Mouse (Mus musculus): Measurements from ENCODE around the gene Gak. TPM values are rescaled to one million over a fixed set of nuclear protein-coding genes. Genes with fewer than 3 reads are reported as not detected.

The Gak gene
- total RNA-seq (2012; rRNA removed), result 44.8 and 49.1 TPM in 2 replicates

DNA sequence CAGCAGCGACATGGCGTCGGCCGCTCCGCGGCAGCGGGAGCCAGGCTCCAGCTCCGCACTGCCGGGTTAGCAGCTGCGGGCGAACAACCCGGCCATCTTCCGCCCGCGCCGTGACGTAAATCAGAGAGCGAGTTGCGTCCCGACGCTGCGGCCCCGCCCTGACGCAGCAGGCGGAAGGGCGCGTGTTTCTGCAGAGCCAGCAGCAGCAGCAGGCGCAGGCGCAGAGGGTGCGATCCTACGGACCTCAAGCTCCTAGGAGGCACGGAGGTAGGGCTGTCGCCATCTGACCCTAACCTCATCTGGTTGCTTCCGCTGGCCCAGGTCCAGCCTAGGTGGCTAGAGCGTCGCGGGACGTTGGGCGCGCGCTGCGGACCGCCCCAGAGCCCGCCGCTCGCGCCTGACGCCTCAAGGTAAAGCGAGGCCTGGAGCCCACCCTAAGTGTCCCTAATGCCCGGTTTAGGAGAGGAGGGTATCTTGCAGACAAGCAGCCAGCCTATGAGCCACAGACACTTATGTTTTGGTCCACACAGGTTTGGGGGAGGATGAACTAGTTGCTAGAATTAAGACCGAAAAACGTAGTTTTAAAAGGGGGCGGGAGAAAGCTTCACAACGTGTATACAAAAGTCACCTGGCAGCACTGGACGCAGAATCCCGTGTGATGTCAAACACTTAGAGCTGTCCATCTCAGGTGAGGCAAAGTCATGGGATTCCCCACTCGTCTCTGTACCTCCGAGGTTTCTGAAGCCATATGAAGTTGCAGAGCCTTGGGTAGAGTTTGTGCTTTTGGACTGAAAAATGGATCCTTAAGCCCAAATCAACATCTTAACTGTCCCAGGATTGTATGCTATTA is at the start of gene Gak, which contains the start of gene Tmem175:
Gene Gak, minus strand, starts transcription at position 122 of the 850 bp plus-strand sequence.
Gene Tmem175, plus strand, starts transcription at position 137 of the 850 bp plus-strand sequence.
- H3K4me1 ChIP-seq (ENCODE audit: control insufficient read depth in 2 of 2, insufficient read depth in 2 of 2, low read length in 2 of 2, poor library complexity in 1 of 2), result no peaks in the 10 kb centered on the region
- peak; percentile 89 for DNase-seq (ENCODE audit: low read depth, low spot score)
- no peaks in the 10 kb centered on the region for H3K36me3 ChIP-seq (ENCODE audit: control insufficient read depth, insufficient read depth, low read length, poor library complexity, severe bottlenecking)
- TF ChIP-seq ZC3H11A (IDR thresholded peaks at IDR 0.05; ENCODE audit: borderline replicate concordance, low read depth, low read length), result no peak
- TF ChIP-seq HCFC1 (IDR thresholded peaks at IDR 0.05; ENCODE audit: borderline replicate concordance, insufficient read depth, low read length), result no peak
- TF ChIP-seq MAFK (IDR thresholded peaks at IDR 0.05; ENCODE audit: insufficient read depth, low read depth, low read length), result peak; percentile 91
- no peak for TF ChIP-seq CHD2 (IDR thresholded peaks at IDR 0.05; ENCODE audit: low read depth, low read length)
- no peaks in the 10 kb centered on the region for H3K9me3 ChIP-seq (ENCODE audit: control insufficient read depth, insufficient read depth, low read depth, low read length)
- peak within 1 kb of the TSS; percentile 87 to 93 for H3K4me3 ChIP-seq (ENCODE audit: insufficient read depth in 1 of 2, low read depth in 1 of 2, low read length in 2 of 2, poor library complexity in 1 of 2, severe bottlenecking in 1 of 2)
- in situ Hi-C loops (cut with MboI; ENCODE audit: low sequenced_read_pairs in 2 of 2, unreplicated experiment in 2 of 2), result no loop called here
- peak within 1 kb of the TSS; percentile 16; the same call in 1 of the 2 replicates for H3K27ac ChIP-seq (ENCODE audit: insufficient read depth, low read depth, low read length, poor library complexity, severe bottlenecking)
- H3K9ac ChIP-seq (ENCODE audit: insufficient read depth, low read depth, low read length, poor library complexity, severe bottlenecking), result peak within 1 kb of the TSS; percentile 92

- H3K4me1 ChIP-seq (ENCODE audit: control insufficient read depth in 2 of 2, insufficient read depth in 2 of 2, low read length in 2 of 2, poor library complexity in 1 of 2), result peaks cover 0 to 12% of the 10 kb centered on the region in 2 experiments; a peak in 2 of 4 replicates
- DNase-seq (ENCODE audit: low read depth, low spot score), result no peak
- H3K36me3 ChIP-seq (ENCODE audit: control insufficient read depth, insufficient read depth, low read length, poor library complexity, severe bottlenecking), result no peaks in the 10 kb centered on the region
- H3K9me3 ChIP-seq (ENCODE audit: control insufficient read depth, insufficient read depth, low read depth, low read length), result no peaks in the 10 kb centered on the region
- H3K9ac ChIP-seq (ENCODE audit: insufficient read depth, low read depth, low read length, poor library complexity, severe bottlenecking), result no peak overlapping the region
- H3K27ac ChIP-seq (ENCODE audit: insufficient read depth, low read depth, low read length, poor library complexity, severe bottlenecking), result no peak overlapping the region
- in situ Hi-C loops (cut with MboI; ENCODE audit: low sequenced_read_pairs in 2 of 2, unreplicated experiment in 2 of 2), result no loop called here
- TF ChIP-seq HCFC1 (IDR thresholded peaks at IDR 0.05; ENCODE audit: borderline replicate concordance, insufficient read depth, low read length) (no peak), ZNF384 (IDR thresholded peaks at IDR 0.05; ENCODE audit: low read depth, low read length) (no peak), MAFK (IDR thresholded peaks at IDR 0.05; ENCODE audit: insufficient read depth, low read depth, low read length) (no peak), CHD2 (IDR thresholded peaks at IDR 0.05; ENCODE audit: low read depth, low read length) (no peak), ZC3H11A (IDR thresholded peaks at IDR 0.05; ENCODE audit: borderline replicate concordance, low read depth, low read length) (no peak)
- H3K4me3 ChIP-seq (ENCODE audit: insufficient read depth in 1 of 2, low read depth in 1 of 2, low read length in 2 of 2, poor library complexity in 1 of 2, severe bottlenecking in 1 of 2), result no peak overlapping the region
Observed at GRCm38 (mm10) chr5:108678296-108678854, 48.8 kb upstream of the Gak start.

DNA sequence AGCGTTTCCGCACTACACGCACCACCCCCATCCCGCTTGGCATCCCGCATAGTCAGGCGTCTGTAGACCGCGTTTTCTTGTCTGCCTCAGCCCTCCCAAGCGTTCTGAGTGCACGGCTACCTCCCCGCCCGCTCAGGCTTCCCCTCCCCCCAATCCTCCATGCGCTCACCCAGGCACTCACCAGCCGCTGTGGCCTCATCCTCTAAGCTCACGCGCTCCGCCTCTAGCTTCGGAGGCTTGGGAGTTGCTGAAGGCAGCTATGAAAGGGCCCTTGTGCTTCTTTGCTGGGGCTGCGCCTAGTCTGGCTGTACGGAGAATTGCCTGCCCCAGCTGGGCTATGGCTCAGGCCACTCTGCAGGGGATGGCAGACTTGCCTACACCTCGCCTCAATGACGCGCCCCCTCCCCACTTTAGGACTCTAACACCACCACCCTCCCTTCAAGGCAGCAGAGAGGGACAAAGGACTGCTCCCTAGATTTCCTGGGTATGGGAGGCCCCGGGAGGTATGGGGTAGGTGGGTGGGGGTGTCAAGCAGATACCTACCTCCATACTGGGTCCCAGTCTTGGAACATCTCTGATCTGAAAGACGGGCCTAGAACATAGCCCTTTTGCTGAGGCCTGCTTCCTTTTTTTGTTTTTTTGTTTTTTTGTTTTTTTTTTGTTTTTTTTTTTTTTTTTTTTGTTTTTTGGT is 48.2 kb upstream of the Gak start:
- TF ChIP-seq CHD2 (IDR thresholded peaks at IDR 0.05; ENCODE audit: low read depth, low read length) (no peak), ZNF384 (IDR thresholded peaks at IDR 0.05; ENCODE audit: low read depth, low read length) (no peak), HCFC1 (IDR thresholded peaks at IDR 0.05; ENCODE audit: borderline replicate concordance, insufficient read depth, low read length) (no peak), MAFK (IDR thresholded peaks at IDR 0.05; ENCODE audit: insufficient read depth, low read depth, low read length) (no peak), ZC3H11A (IDR thresholded peaks at IDR 0.05; ENCODE audit: borderline replicate concordance, low read depth, low read length) (no peak)
- peak overlapping the region; percentile 67; the same call in 1 of the 2 replicates for H3K27ac ChIP-seq (ENCODE audit: insufficient read depth, low read depth, low read length, poor library complexity, severe bottlenecking)
- H3K4me1 ChIP-seq (ENCODE audit: control insufficient read depth in 2 of 2, insufficient read depth in 2 of 2, low read length in 2 of 2, poor library complexity in 1 of 2), result peaks cover 0 to 12% of the 10 kb centered on the region in 2 experiments; a peak in 2 of 4 replicates
- peak overlapping the region; percentile 55 to 58 for H3K4me3 ChIP-seq (ENCODE audit: insufficient read depth in 1 of 2, low read depth in 1 of 2, low read length in 2 of 2, poor library complexity in 1 of 2, severe bottlenecking in 1 of 2)
- peak; percentile 53 for DNase-seq (ENCODE audit: low read depth, low spot score)
- H3K36me3 ChIP-seq (ENCODE audit: control insufficient read depth, insufficient read depth, low read length, poor library complexity, severe bottlenecking), result no peaks in the 10 kb centered on the region
- in situ Hi-C loops (cut with MboI; ENCODE audit: low sequenced_read_pairs in 2 of 2, unreplicated experiment in 2 of 2), result no loop called here
- no peaks in the 10 kb centered on the region for H3K9me3 ChIP-seq (ENCODE audit: control insufficient read depth, insufficient read depth, low read depth, low read length)
- H3K9ac ChIP-seq (ENCODE audit: insufficient read depth, low read depth, low read length, poor library complexity, severe bottlenecking), result peak overlapping the region; percentile 54

GRCm38 (mm10) chr5:108676772-108677498 is 47.4 kb upstream of the Gak start:
- H3K4me1 ChIP-seq (ENCODE audit: control insufficient read depth in 2 of 2, insufficient read depth in 2 of 2, low read length in 2 of 2, poor library complexity in 1 of 2), result peaks cover 0 to 12% of the 10 kb centered on the region in 2 experiments; a peak in 2 of 4 replicates
- no peak for DNase-seq (ENCODE audit: low read depth, low spot score)
- in situ Hi-C loops (cut with MboI; ENCODE audit: low sequenced_read_pairs in 2 of 2, unreplicated experiment in 2 of 2), result no loop called here
- H3K36me3 ChIP-seq (ENCODE audit: control insufficient read depth, insufficient read depth, low read length, poor library complexity, severe bottlenecking), result no peaks in the 10 kb centered on the region; the same call in 1 of the 2 replicates
- no peaks in the 10 kb centered on the region for H3K9me3 ChIP-seq (ENCODE audit: control insufficient read depth, insufficient read depth, low read depth, low read length)
- peak overlapping the region; percentile 55 to 58 for H3K4me3 ChIP-seq (ENCODE audit: insufficient read depth in 1 of 2, low read depth in 1 of 2, low read length in 2 of 2, poor library complexity in 1 of 2, severe bottlenecking in 1 of 2)
- H3K9ac ChIP-seq (ENCODE audit: insufficient read depth, low read depth, low read length, poor library complexity, severe bottlenecking), result no peak overlapping the region; the same call in 1 of the 2 replicates
- no peak for TF ChIP-seq ZC3H11A (IDR thresholded peaks at IDR 0.05; ENCODE audit: borderline replicate concordance, low read depth, low read length)
- no peak overlapping the region for H3K27ac ChIP-seq (ENCODE audit: insufficient read depth, low read depth, low read length, poor library complexity, severe bottlenecking)

Measured in ES-E14 (cell line).